Comparison of ENCODE assay signal across 10 mouse cellular contexts in the genomic region with DNA sequence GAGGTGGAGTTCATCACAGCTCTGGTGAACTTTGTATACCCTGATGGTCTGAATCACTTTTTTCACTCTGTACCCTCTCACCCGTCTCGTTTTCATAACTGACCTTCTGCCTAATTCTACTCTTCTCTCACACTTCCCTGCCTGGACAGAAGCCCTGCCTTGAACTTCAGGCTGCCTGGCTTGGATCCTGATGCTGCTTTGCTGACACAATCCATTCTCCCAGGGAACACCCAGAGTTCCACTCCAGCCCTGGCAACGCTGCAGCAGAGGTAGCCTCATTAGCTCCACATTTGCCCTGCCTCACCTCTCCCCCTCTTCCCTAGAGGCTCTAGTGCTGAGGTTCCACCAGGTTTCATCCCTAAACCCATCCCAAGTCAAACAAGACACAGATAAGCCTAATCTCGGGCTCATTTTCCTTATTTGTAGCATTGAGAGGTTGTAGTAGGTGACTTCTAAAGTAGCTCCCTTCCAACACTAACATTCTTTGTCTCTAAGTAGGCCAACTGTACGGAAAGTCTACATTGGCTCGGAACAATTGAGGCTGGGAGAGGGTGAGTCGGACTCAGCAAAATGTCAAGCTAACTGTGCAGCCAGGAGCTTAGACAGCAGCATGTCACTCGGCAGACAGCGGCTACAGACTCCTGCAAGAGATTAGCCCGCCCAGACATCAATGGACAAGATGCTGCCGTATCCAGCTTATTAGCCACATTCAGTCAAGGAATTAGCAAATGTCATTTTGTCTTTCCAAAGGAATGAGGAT. TPM values are rescaled to one million over a fixed set of nuclear protein-coding genes. Genes with fewer than 3 reads are reported as not detected.
A peak's percentile ranks its signal among the peaks of the same experiment; 100 is the strongest.
DNase-seq lines count a peak whose midpoint lies in the region; ATAC-seq and TF ChIP-seq lines count a peak whose summit lies in the region.
"Had no signal": no experiment of that assay in that cellular context is flagged by ENCODE, and none has a peak within 500 bp of the region (broad histone marks: within the 10 kb centered on the region; RNA-seq: fewer than 3 reads in every experiment).

No protein-coding gene starts in this region.

- no peaks in the 10 kb centered on the region for H3K36me3 ChIP-seq in lung, postnatal 0 days (ENCODE audit: insufficient read depth, low read length)
- H3K36me3 ChIP-seq: hindbrain, embryonic 15.5 days had no signal

- peak overlapping the region; percentile 60 for H3K27ac ChIP-seq in lung, postnatal 0 days (ENCODE audit: low read length)
- H3K27ac ChIP-seq: hindbrain, embryonic 15.5 days had no signal

- ATAC-seq in lung, postnatal 0 days, result peak; percentile 6; the same call in 1 of the 2 replicates

- H3K4me2 ChIP-seq in lung, postnatal 0 days (replicated peaks; ENCODE audit: low read depth, low read length), result no peak overlapping the region
- H3K4me2 ChIP-seq: hindbrain, embryonic 15.5 days had no signal

- no peaks in the 10 kb centered on the region for H3K9me3 ChIP-seq in lung, postnatal 0 days (ENCODE audit: low read length)
- H3K9me3 ChIP-seq: hindbrain, embryonic 15.5 days had no signal

- H3K9ac ChIP-seq in lung, postnatal 0 days (replicated peaks; ENCODE audit: low read depth), result no peak overlapping the region
- H3K9ac ChIP-seq: hindbrain, embryonic 15.5 days had no signal

- 63% methylated on average over 11 of the region's 11 CpGs for WGBS in lung, postnatal 0 days

- no peaks in the 10 kb centered on the region for H3K27me3 ChIP-seq in lung, postnatal 0 days (replicated peaks; ENCODE audit: insufficient read depth, low read length)
- H3K27me3 ChIP-seq: hindbrain, embryonic 15.5 days had no signal

- peaks cover under 1% of the 10 kb centered on the region; the same call in 1 of the 2 replicates for H3K4me1 ChIP-seq in lung, postnatal 0 days (ENCODE audit: insufficient read depth, low read depth, low read length)
- H3K4me1 ChIP-seq: hindbrain, embryonic 15.5 days had no signal

- no peak for TF ChIP-seq CTCF in lung, postnatal 0 days (IDR thresholded peaks at IDR 0.05)

- no peak for TF ChIP-seq EP300 in lung, postnatal 0 days (IDR thresholded peaks at IDR 0.05)

- DNase-seq in kidney, adult 11 months, result peak; percentile 84
- DNase-seq in kidney, postnatal 4 days, result no peak
- DNase-seq in fibroblast of lung, adult 2 months (ENCODE audit: low read depth), result peak; percentile 68
- DNase-seq in heart, postnatal 4 days, result peak; percentile 46
- peak; percentile 69 for DNase-seq in lung, postnatal 0 days (ENCODE audit: low spot score)
- DNase-seq in right cerebral cortex, postnatal 14 days, result no peak
- DNase-seq in frontal cortex, postnatal 10 days (ENCODE audit: low spot score in 2 of 2), result no peak
- DNase-seq in layer of hippocampus, adult 9-10 months (ENCODE audit: low spot score), result no peak
- DNase-seq: right cerebral cortex, postnatal 25 days had no signal

- H3K4me3 ChIP-seq in lung, postnatal 0 days (ENCODE audit: low read depth, low read length), result no peak overlapping the region
- H3K4me3 ChIP-seq: hindbrain, embryonic 15.5 days had no signal

RNA-seq across cellular contexts. Expression of a gene that starts 60.0 kb away (rescaled TPM):
- total RNA-seq in heart, postnatal 4 days (2021), result 10 to 100 TPM; 34.7 to 37.8 TPM
- 35.6 and 36.1 TPM in 2 replicates for polyA plus RNA-seq in lung, postnatal 0 days (2015; fragmentation: Nextera tagmentation; extraction: Ambion mirVana)

Comparison
In these comparisons a context has a peak if more than half of its experiments do, and no peak if none do; other contexts are left out.
1. DNase-seq: peak in kidney, adult 11 months (single experiment), fibroblast of lung, adult 2 months (single experiment), heart, postnatal 4 days (single experiment) and lung, postnatal 0 days (single experiment); none in kidney, postnatal 4 days (0 of 2), right cerebral cortex, postnatal 14 days (single experiment), frontal cortex, postnatal 10 days (0 of 2) and layer of hippocampus, adult 9-10 months (single experiment).